Mouse (Mus musculus): Measurements from ENCODE around the gene Rab14. TPM values are rescaled to one million over a fixed set of nuclear protein-coding genes. Genes with fewer than 3 reads are reported as not detected.

The Rab14 gene
- total RNA-seq (2023): 100 to 1,000 TPM; 220 to 226 TPM

DNA sequence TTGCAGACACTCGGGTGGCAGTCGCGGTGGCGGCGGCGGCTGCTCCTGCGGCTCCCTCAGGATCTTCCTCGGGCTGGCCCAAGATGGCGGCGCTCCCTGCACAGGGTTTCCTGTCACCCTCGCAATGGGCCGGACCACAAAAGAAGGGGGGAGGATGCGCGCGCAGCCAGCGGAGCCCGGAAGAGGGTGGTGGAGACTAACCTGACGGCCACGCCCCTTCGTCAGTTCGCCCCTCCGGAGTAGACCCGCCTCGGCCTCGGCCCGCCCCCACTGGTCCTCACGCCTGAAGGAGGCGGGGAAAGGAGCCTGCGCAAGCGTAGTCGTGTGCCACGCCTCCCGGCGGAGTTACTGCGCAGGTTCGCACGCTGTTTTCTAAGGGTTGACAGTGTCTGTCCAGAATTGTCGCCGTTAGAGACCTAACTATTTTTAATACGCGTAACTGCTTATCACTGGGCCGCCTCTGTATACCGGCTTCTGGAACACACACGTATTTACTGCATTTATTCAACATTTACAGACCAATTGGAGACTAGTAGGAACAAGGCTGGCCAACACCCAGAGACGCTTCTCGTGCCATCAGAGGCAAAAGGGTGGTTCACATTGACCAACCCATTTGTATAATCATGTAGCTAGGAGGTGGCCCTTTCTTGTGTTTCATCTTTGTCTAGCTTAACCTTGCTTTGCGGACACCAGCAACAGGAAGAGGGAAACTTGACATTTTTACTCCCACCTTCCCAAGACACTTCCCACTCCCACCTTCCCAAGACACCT is at the start of gene Rab14:
TSS of gene Rab14 (minus strand) at position 223 of the 771 bp plus-strand sequence.

Other genes with a start within 250 kb of the Rab14 start
- 100 to 1,000 TPM in 1 of 2 experiments, 10 to 100 TPM in 1; 94.2 to 111 TPM for gene Traf1, start 239.3 kb downstream of the Rab14 start, total RNA-seq (2023)
- not detected for gene Hc, start 139.7 kb downstream of the Rab14 start, total RNA-seq (2023)
- gene AI182371, start 99.6 kb downstream of the Rab14 start, total RNA-seq (2023): 1 to 10 TPM in 1 of 2 experiments, under 1 TPM in 1; 0.82 to 1.0 TPM
- gene Cntrl, start 91.6 kb downstream of the Rab14 start, total RNA-seq (2023): 10 to 100 TPM; 77.9 to 78.8 TPM
- 10 to 100 TPM; 52.5 to 59.1 TPM for gene Gsn, start 55.3 kb upstream of the Rab14 start, total RNA-seq (2023)
- gene Stom, start 135.9 kb upstream of the Rab14 start, total RNA-seq (2023): 100 to 1,000 TPM; 143 to 190 TPM
- not detected for gene 4930568D16Rik, start 166.6 kb upstream of the Rab14 start, total RNA-seq (2023)
- gene 4930402F06Rik, start 196.1 kb upstream of the Rab14 start, total RNA-seq (2023): not detected

Data from monocyte, adult 59 days (primary cell).